Mouse (Mus musculus) bone marrow macrophage, adult 2 months (primary cell): ENCODE results near the gene Gm32802.
"Not testable (repeated sequence)": the region's sequence is repeated elsewhere in the genome, so short reads cannot be mapped to it uniquely, and the experiment has no call there.

Experiments used
- CTCF ChIP-seq: IDR thresholded peaks from 2 replicates; pipeline ENCODE4 v1.5.1; 2012; ENCODE audit warnings: low read depth, mild to moderate bottlenecking, low read length, moderate library complexity
- POLR2A ChIP-seq: IDR thresholded peaks from 2 replicates; pipeline ENCODE4 v1.6.1; 2012; ENCODE audit warnings: mild to moderate bottlenecking, low read depth, low read length, borderline replicate concordance

GRCm38 (mm10) chr10:118258388-118258787 is at the start of gene Gm32802:
- TF ChIP-seq CTCF, POLR2A: not testable (repeated sequence)
